Mouse (Mus musculus) kidney, adult 2 months (tissue): ENCODE results near the gene Zmiz1. TPM values are rescaled to one million over a fixed set of nuclear protein-coding genes. Genes with fewer than 3 reads are reported as not detected.

ENCODE experiments used
- DNase-seq: peaks from one replicate; pipeline ENCODE4 v3.0.0; 2021
- H3K27ac ChIP-seq: fragments of 200-500 bp; 2 replicates; pipeline ENCODE4 v1.5.1; 2012; ENCODE audit warnings: low read depth, low read length, control low read depth, inconsistent platforms; ENCODE audit not compliant: insufficient read depth
- H3K27me3 ChIP-seq: fragments of 200-500 bp; replicated peaks from 2 replicates; pipeline ENCODE4 v1.6.1; 2012; ENCODE audit warnings: mild to moderate bottlenecking, moderate library complexity, low read length, inconsistent platforms; ENCODE audit not compliant: control insufficient read depth, insufficient read depth
- H3K36me3 ChIP-seq: fragments of 200-500 bp; 2 replicates; pipeline ENCODE4 v1.6.1; 2012; ENCODE audit warnings: mild to moderate bottlenecking, moderate library complexity, low read length, inconsistent platforms; ENCODE audit not compliant: control insufficient read depth, insufficient read depth
- H3K4me1 ChIP-seq: fragments of 200-500 bp; 2 replicates; pipeline ENCODE4 v1.6.1; 2011; ENCODE audit warnings: low read length; ENCODE audit not compliant: control insufficient read depth, insufficient read depth
- H3K4me3 ChIP-seq: fragments of 200-500 bp; 2 replicates; pipeline ENCODE4 v1.5.1; 2011; ENCODE audit warnings: mild to moderate bottlenecking, low read depth, low read length, control low read depth; ENCODE audit not compliant: insufficient read depth
- CTCF ChIP-seq: fragments of 200-500 bp; conservative IDR thresholded peaks from 2 replicates; pipeline ENCODE4 v1.5.1; 2011; ENCODE audit warnings: low read depth, mild to moderate bottlenecking, control low read depth, low read length, moderate library complexity, mixed read lengths; ENCODE audit not compliant: insufficient read depth, insufficient read length
- POLR2A ChIP-seq: fragments of 200-500 bp; IDR thresholded peaks from one replicate; pipeline ENCODE4 v1.6.1; 2011; ENCODE audit warnings: low read depth, low read length, control low read depth
- WGBS: fragments of 180-500 bp; shearing (Covaris S2); methylation state at CpG from one replicate; pipeline ENCODE4 v1.1.7; 2018; 5-methylcytosine and 5-hydroxymethylcytosine counted together
- polyA plus RNA-seq: library from polyadenylated mRNA; depleted of rRNA; stranded (reverse); fragments of >200 nt; gene quantifications from 2 replicates; pipeline ENCODE4 v1.2.3, GENCODE M21; 2012

Gene Zmiz1
- polyA plus RNA-seq, 1 experiment = 42.6 TPM

- H3K27ac ChIP-seq = no peak overlapping the region
- no peaks in the 10 kb centered on the region for H3K27me3 ChIP-seq
Measured at GRCm38 (mm10) chr14:25641067-25641466, 182.1 kb downstream of the Zmiz1 start.

GRCm38 (mm10) chr14:25645717-25646116 is 186.7 kb downstream of the Zmiz1 start:
- no peak for TF ChIP-seq CTCF
- no peak for TF ChIP-seq POLR2A
- H3K4me1 ChIP-seq = no peaks in the 10 kb centered on the region
- H3K36me3 ChIP-seq = peaks cover 4% of the 10 kb centered on the region; the same call in 1 of the 2 replicates
- no peak overlapping the region for H3K4me3 ChIP-seq
- H3K27ac ChIP-seq = 0 out of 2 replicates have a peak overlapping the region, but pooled peaks have one; percentile 2
- 86% methylated on average over 9 of the region's 9 CpGs for WGBS
- no peaks in the 10 kb centered on the region for H3K27me3 ChIP-seq
- DNase-seq = no peak

More at GRCm38 (mm10) chr14:25641067-25641466, 182.1 kb downstream of the Zmiz1 start:
- TF ChIP-seq CTCF (no peak), POLR2A (no peak)
- H3K4me1 ChIP-seq = no peaks in the 10 kb centered on the region
- H3K36me3 ChIP-seq = no peaks in the 10 kb centered on the region
- 71% methylated on average over 6 of the region's 6 CpGs for WGBS
- no peak for DNase-seq
- no peak overlapping the region for H3K4me3 ChIP-seq

GRCm38 (mm10) chr14:25646161-25646621 is 187.2 kb downstream of the Zmiz1 start:
- DNase-seq = peak; percentile 87
- H3K27me3 ChIP-seq = no peaks in the 10 kb centered on the region
- no peak for TF ChIP-seq POLR2A
- peak; percentile 84 for TF ChIP-seq CTCF
- H3K4me3 ChIP-seq = no peak overlapping the region
- 0 out of 2 replicates have a peak overlapping the region, but pooled peaks have one; percentile 2 for H3K27ac ChIP-seq
- 58% methylated on average over 2 of the region's 2 CpGs for WGBS
- no peaks in the 10 kb centered on the region for H3K4me1 ChIP-seq
- H3K36me3 ChIP-seq = peaks cover 4% of the 10 kb centered on the region; the same call in 1 of the 2 replicates

- TF ChIP-seq CTCF = no peak
- no peak for TF ChIP-seq POLR2A
- no peak overlapping the region for H3K27ac ChIP-seq
- no peak for DNase-seq
- H3K4me3 ChIP-seq = no peak overlapping the region
- no peaks in the 10 kb centered on the region for H3K4me1 ChIP-seq
- 96% methylated on average over 4 of the region's 4 CpGs for WGBS
- no peaks in the 10 kb centered on the region for H3K27me3 ChIP-seq
- peaks cover 6% of the 10 kb centered on the region for H3K36me3 ChIP-seq
Measured at GRCm38 (mm10) chr14:25651131-25651530, 192.1 kb downstream of the Zmiz1 start.

- H3K4me1 ChIP-seq = no peaks in the 10 kb centered on the region
- peaks cover 5% of the 10 kb centered on the region for H3K36me3 ChIP-seq
- WGBS = 88% methylated on average over 9 of the region's 9 CpGs
- no peak overlapping the region for H3K4me3 ChIP-seq
- no peak overlapping the region for H3K27ac ChIP-seq
- no peaks in the 10 kb centered on the region for H3K27me3 ChIP-seq
- TF ChIP-seq POLR2A = no peak
- no peak for DNase-seq
Measured at GRCm38 (mm10) chr14:25651905-25652304, 192.9 kb downstream of the Zmiz1 start.

GRCm38 (mm10) chr14:25654401-25655197 is 195.6 kb downstream of the Zmiz1 start:
- Histone ChIP-seq H3K4me1 (no peaks in the 10 kb centered on the region), H3K4me3 (no peak overlapping the region), H3K36me3 (peaks cover 4% of the 10 kb centered on the region), H3K27ac (no peak overlapping the region), H3K27me3 (no peaks in the 10 kb centered on the region)
- TF ChIP-seq CTCF (no peak), POLR2A (no peak)
- WGBS = 85% methylated on average over 14 of the region's 14 CpGs
- no peak for DNase-seq

- peak; percentile 30; the same call in 1 of the 2 replicates for TF ChIP-seq CTCF
- TF ChIP-seq POLR2A = no peak
- no peak overlapping the region for H3K27ac ChIP-seq
- no peak for DNase-seq
- no peak overlapping the region for H3K4me3 ChIP-seq
- no peaks in the 10 kb centered on the region for H3K27me3 ChIP-seq
- 58% methylated on average over 11 of the region's 11 CpGs for WGBS
- H3K36me3 ChIP-seq = peaks cover 2% of the 10 kb centered on the region; the same call in 1 of the 2 replicates
- no peaks in the 10 kb centered on the region for H3K4me1 ChIP-seq
Measured at GRCm38 (mm10) chr14:25660661-25661060, 201.7 kb downstream of the Zmiz1 start.
